Mouse (Mus musculus) stomach, embryonic 16.5 days (tissue): Measurements from ENCODE around the gene Lsm14a. TPM values are rescaled to one million over a fixed set of nuclear protein-coding genes. Genes with fewer than 3 reads are reported as not detected.

Source experiments
- ATAC-seq: fragments of 200-750 bp; cut with Nextera tagmentation; 2 replicates; pipeline ENCODE4 v1.8.0; 2017; ENCODE audit warnings: moderate number of reproducible peaks, moderate TSS enrichment; ENCODE audit not compliant: insufficient read depth, low FRiP score
- H3K27ac ChIP-seq: fragments of 300-500 bp; sonication (generic); 2 replicates; pipeline ENCODE4 v1.5.1; 2014; ENCODE audit warnings: low read length
- H3K27me3 ChIP-seq: fragments of 300-500 bp; sonication (generic); 2 replicates; pipeline ENCODE4 v1.6.1; 2014; ENCODE audit warnings: low read length, control low read depth, mixed read lengths; ENCODE audit not compliant: control insufficient read depth, insufficient read depth
- H3K36me3 ChIP-seq: fragments of 300-500 bp; sonication (generic); 2 replicates; pipeline ENCODE4 v1.6.1; 2014; ENCODE audit warnings: low read length; ENCODE audit not compliant: control insufficient read depth, insufficient read depth
- H3K4me1 ChIP-seq: fragments of 300-500 bp; sonication (generic); 2 replicates; pipeline ENCODE4 v1.6.1; 2014; ENCODE audit warnings: low read length, control low read depth, mixed read lengths; ENCODE audit not compliant: control insufficient read depth, insufficient read depth
- H3K4me2 ChIP-seq: fragments of 300-500 bp; sonication (generic); 2 replicates; pipeline ENCODE4 v1.6.1; 2014; ENCODE audit warnings: low read depth, low read length, mixed read lengths
- H3K4me3 ChIP-seq: fragments of 300-500 bp; sonication (generic); replicated peaks from 2 replicates; pipeline ENCODE4 v1.5.1; 2014; ENCODE audit warnings: mild to moderate bottlenecking, low read length
- H3K9ac ChIP-seq: fragments of 300-500 bp; sonication (generic); 2 replicates; pipeline ENCODE4 v1.6.1; 2014; ENCODE audit warnings: low read length
- H3K9me3 ChIP-seq: fragments of 300-500 bp; sonication (generic); replicated peaks from 2 replicates; pipeline ENCODE4 v1.6.1; 2016; ENCODE audit warnings: low read length, control low read depth; ENCODE audit not compliant: control insufficient read depth
- WGBS: fragments of 180-500 bp; shearing (Covaris S2); extraction: QIAGEN DNeasy Blood & Tissue Kit; methylation state at CpG from one replicate; pipeline ENCODE4 v1.1.7; 2014; 5-methylcytosine and 5-hydroxymethylcytosine counted together
- polyA plus RNA-seq: library from polyadenylated mRNA; unstranded; fragments of >200 nt; fragmentation: Nextera tagmentation; extraction: Ambion mirVana; gene quantifications from 2 replicates; pipeline ENCODE4 v1.2.1, GENCODE M21; 2015

Gene Lsm14a
- 69.1 and 76.1 TPM in 2 replicates for polyA plus RNA-seq

GRCm38 (mm10) chr7:34393215-34393614 lies at the start of gene Lsm14a:
Gene Lsm14a, minus strand, starts transcription at chr7:34393315.
- no peak within 1 kb of the TSS for H3K4me2 ChIP-seq
- no peak for ATAC-seq

DNA sequence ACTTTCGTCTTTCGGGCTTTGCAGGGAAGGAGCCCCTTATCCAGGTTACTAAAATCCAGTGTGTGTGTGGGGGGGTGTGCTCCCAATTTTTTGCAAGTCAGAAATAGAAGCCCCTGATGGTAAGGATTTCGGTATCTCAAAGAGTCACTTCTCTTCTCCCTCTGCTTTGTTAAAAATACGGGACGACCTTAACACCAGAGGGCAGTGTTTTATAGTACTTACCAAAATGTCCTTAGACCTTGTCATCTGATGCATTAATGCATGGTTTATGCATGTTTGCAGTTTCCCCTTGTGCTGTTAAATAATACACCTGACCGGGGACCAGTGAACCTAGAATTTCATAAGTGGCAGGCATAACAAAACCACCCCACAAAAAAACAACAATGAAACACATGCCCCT lies 45.8 kb upstream of the Lsm14a start:
- Histone ChIP-seq H3K4me2 (0 out of 2 replicates have a peak overlapping the region, but pooled peaks have one; percentile 16), H3K9me3 (no peaks in the 10 kb centered on the region), H3K4me1 (no peaks in the 10 kb centered on the region), H3K4me3 (no peak overlapping the region), H3K36me3 (no peaks in the 10 kb centered on the region), H3K27ac (no peak overlapping the region), H3K27me3 (no peaks in the 10 kb centered on the region), H3K9ac (peak overlapping the region; percentile 11; the same call in 1 of the 2 replicates)
- ATAC-seq, result no peak
- WGBS, result 31% methylated on average over 6 of the region's 6 CpGs

More at GRCm38 (mm10) chr7:34393215-34393614, at the start of gene Lsm14a:
- no peaks in the 10 kb centered on the region for H3K27me3 ChIP-seq
- no peak within 1 kb of the TSS for H3K27ac ChIP-seq
- no peak within 1 kb of the TSS for H3K9ac ChIP-seq
- H3K9me3 ChIP-seq, result no peaks in the 10 kb centered on the region
- H3K4me1 ChIP-seq, result peaks cover 6% of the 10 kb centered on the region
- H3K36me3 ChIP-seq, result no peaks in the 10 kb centered on the region
- H3K4me3 ChIP-seq, result no peak within 1 kb of the TSS

- Histone ChIP-seq H3K4me2 (no peak overlapping the region), H3K4me3 (no peak overlapping the region), H3K4me1 (no peaks in the 10 kb centered on the region), H3K9ac (no peak overlapping the region), H3K27me3 (no peaks in the 10 kb centered on the region), H3K9me3 (no peaks in the 10 kb centered on the region), H3K36me3 (no peaks in the 10 kb centered on the region), H3K27ac (no peak overlapping the region)
- ATAC-seq, result no peak
- 75% methylated on average over 1 of the region's 1 CpGs for WGBS
Measured at GRCm38 (mm10) chr7:34433597-34433996, 40.5 kb upstream of the Lsm14a start.

- 51% methylated on average over 2 of the region's 2 CpGs for WGBS
- no peak for ATAC-seq
- no peaks in the 10 kb centered on the region for H3K4me1 ChIP-seq
- no peaks in the 10 kb centered on the region for H3K9me3 ChIP-seq
- H3K27ac ChIP-seq, result no peak overlapping the region
- no peak overlapping the region for H3K9ac ChIP-seq
- H3K4me3 ChIP-seq, result no peak overlapping the region
- no peaks in the 10 kb centered on the region for H3K36me3 ChIP-seq
- no peaks in the 10 kb centered on the region for H3K27me3 ChIP-seq
- H3K4me2 ChIP-seq, result no peak overlapping the region
Measured at GRCm38 (mm10) chr7:34421201-34421600, 28.1 kb upstream of the Lsm14a start.

DNA sequence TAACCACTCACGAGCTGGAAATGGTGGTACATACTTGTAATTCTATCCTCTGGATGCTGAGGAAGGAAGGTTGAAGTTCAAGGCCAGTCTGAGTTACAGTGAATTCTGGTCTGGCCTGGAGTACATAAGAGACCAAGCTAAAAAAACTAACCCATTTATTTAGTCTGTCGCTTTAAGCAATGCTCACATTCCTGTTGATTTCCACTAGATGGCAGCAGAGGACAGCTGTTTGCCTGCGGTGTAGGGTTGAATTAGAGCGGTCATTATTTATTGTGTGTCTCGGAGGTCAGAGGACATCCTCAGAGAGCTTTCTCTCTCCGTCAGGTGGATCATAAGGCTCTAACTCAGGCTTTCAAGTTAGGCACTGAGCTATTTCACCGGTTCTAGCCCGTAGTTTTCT lies 14.4 kb upstream of the Lsm14a start:
- Histone ChIP-seq H3K4me2 (no peak overlapping the region), H3K4me1 (no peaks in the 10 kb centered on the region), H3K9me3 (no peaks in the 10 kb centered on the region), H3K27ac (no peak overlapping the region), H3K36me3 (no peaks in the 10 kb centered on the region), H3K9ac (no peak overlapping the region), H3K4me3 (no peak overlapping the region), H3K27me3 (no peaks in the 10 kb centered on the region)
- 8% methylated on average over 8 of the region's 8 CpGs for WGBS
- no peak for ATAC-seq

DNA sequence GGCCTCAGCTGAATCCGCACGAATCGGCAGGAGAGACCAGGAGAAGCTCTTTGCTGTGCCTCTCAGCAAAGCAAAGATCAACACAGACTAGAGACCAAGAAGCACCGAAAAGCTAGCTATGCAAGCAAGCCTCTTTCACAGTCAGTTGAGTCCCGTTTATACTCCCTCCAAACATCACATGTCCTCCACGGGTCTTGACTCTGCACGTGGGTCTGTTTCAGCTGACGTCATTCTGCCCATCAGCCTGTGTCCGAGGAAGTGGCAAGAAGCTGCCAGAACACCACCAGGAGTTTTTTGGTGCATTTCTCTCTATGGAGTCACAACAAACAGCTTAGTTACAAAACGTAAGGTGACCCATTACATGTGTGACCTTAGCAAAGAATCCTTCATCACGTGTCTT lies 10.8 kb upstream of the Lsm14a start:
- no peak overlapping the region for H3K4me3 ChIP-seq
- H3K4me2 ChIP-seq, result no peak overlapping the region
- H3K4me1 ChIP-seq, result no peaks in the 10 kb centered on the region
- H3K27me3 ChIP-seq, result no peaks in the 10 kb centered on the region
- WGBS, result 57% methylated on average over 11 of the region's 11 CpGs
- no peak for ATAC-seq
- no peak overlapping the region for H3K27ac ChIP-seq
- no peaks in the 10 kb centered on the region for H3K36me3 ChIP-seq
- H3K9ac ChIP-seq, result no peak overlapping the region
- H3K9me3 ChIP-seq, result no peaks in the 10 kb centered on the region

- ATAC-seq, result no peak
- H3K4me2 ChIP-seq, result no peak overlapping the region
- WGBS, result 29% methylated on average over 4 of the region's 4 CpGs
- no peaks in the 10 kb centered on the region for H3K27me3 ChIP-seq
- H3K4me3 ChIP-seq, result no peak overlapping the region
- H3K9ac ChIP-seq, result no peak overlapping the region
- no peaks in the 10 kb centered on the region for H3K9me3 ChIP-seq
- H3K4me1 ChIP-seq, result no peaks in the 10 kb centered on the region
- no peak overlapping the region for H3K27ac ChIP-seq
- H3K36me3 ChIP-seq, result no peaks in the 10 kb centered on the region
Measured at GRCm38 (mm10) chr7:34400070-34400469, 7.0 kb upstream of the Lsm14a start.

DNA sequence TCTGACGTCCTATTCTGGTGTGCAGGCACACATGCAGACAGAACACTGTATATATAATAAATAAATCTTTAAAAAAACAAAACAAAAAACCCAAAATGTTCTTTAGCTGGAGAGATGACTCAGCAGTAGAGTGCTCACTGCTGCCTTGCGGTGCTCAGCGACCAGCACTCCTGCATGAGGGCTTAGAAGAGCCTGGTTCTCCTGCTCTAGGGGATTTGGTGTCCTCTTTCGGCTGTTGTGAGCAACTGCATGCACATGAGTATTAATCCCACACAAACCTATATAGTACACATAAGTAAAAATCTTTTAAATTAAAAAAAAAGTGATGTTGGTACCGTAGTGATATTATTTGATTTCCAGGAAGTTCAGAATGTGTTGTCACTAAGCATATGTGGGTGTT lies 5.7 kb upstream of the Lsm14a start:
- no peak overlapping the region for H3K4me3 ChIP-seq
- WGBS, result 70% methylated on average over 5 of the region's 5 CpGs
- no peaks in the 10 kb centered on the region for H3K9me3 ChIP-seq
- H3K27me3 ChIP-seq, result no peaks in the 10 kb centered on the region
- no peak overlapping the region for H3K27ac ChIP-seq
- H3K4me2 ChIP-seq, result no peak overlapping the region
- no peak for ATAC-seq
- H3K9ac ChIP-seq, result no peak overlapping the region
- H3K4me1 ChIP-seq, result no peaks in the 10 kb centered on the region
- no peaks in the 10 kb centered on the region for H3K36me3 ChIP-seq

DNA sequence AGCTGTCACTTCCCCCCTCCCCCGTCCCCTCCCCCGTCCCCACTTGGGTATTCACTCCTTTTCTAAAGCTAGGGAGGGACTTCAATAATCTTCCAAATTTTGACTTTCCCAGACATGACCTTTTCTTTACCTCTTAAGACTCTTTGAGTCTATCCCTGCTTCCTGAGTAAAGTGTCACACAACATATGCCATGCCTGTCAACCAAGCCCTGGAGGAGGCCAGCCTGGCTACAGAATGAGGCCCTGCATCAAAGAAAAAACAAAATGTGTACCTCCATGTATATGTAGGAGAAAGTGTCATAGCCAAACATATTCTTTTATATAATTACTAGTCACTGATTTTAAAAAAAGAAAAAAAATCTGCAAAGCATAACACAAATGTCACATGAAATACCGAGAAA lies 3.7 kb upstream of the Lsm14a start:
- Histone ChIP-seq H3K4me1 (no peaks in the 10 kb centered on the region), H3K36me3 (no peaks in the 10 kb centered on the region), H3K27me3 (no peaks in the 10 kb centered on the region), H3K27ac (no peak overlapping the region), H3K9me3 (no peaks in the 10 kb centered on the region), H3K9ac (no peak overlapping the region), H3K4me3 (no peak overlapping the region), H3K4me2 (no peak overlapping the region)
- no peak for ATAC-seq
- WGBS, result 88% methylated on average over 3 of the region's 3 CpGs

- H3K9ac ChIP-seq, result no peak overlapping the region
- no peak overlapping the region for H3K4me3 ChIP-seq
- H3K9me3 ChIP-seq, result no peaks in the 10 kb centered on the region
- H3K4me1 ChIP-seq, result peaks cover 4% of the 10 kb centered on the region
- H3K4me2 ChIP-seq, result no peak overlapping the region
- 62% methylated on average over 6 of the region's 6 CpGs for WGBS
- no peak overlapping the region for H3K27ac ChIP-seq
- ATAC-seq, result no peak
- H3K36me3 ChIP-seq, result no peaks in the 10 kb centered on the region
- no peaks in the 10 kb centered on the region for H3K27me3 ChIP-seq
Measured at GRCm38 (mm10) chr7:34395761-34396160, 2.6 kb upstream of the Lsm14a start.
